Mouse (Mus musculus): ENCODE data around the gene Tmem30b. TPM values are rescaled to one million over a fixed set of nuclear protein-coding genes. Genes with fewer than 3 reads are reported as not detected.
A peak's percentile ranks its signal among the peaks of the same experiment; 100 is the strongest.

Gene Tmem30b
- polyA plus RNA-seq, 1 experiment = not detected

- no peaks in the 10 kb centered on the region for H3K36me3 ChIP-seq (ENCODE audit: control insufficient read depth, insufficient read depth)
- H3ac ChIP-seq (ENCODE audit: control insufficient read depth, insufficient read length) = no peak overlapping the region
- no peak overlapping the region for H3K4me2 ChIP-seq (ENCODE audit: low read depth)
- TF ChIP-seq POLR2A (IDR thresholded peaks at IDR 0.05; ENCODE audit: insufficient read length, low read depth) = no peak
- TF ChIP-seq MYOG (IDR thresholded peaks at IDR 0.05; ENCODE audit: control insufficient read depth in 1 of 3, insufficient read depth in 1 of 3, insufficient read length in 2 of 3, low read depth in 2 of 3) = no peak
- no peak for TF ChIP-seq POLR2AphosphoS2 (IDR thresholded peaks at IDR 0.05; ENCODE audit: insufficient read length, low read depth)
- no peak for TF ChIP-seq MYOD1 (IDR thresholded peaks at IDR 0.05; ENCODE audit: control insufficient read depth in 1 of 3, insufficient read length in 2 of 3, low read depth in 2 of 3)
- TF ChIP-seq CEBPB (IDR thresholded peaks at IDR 0.05; ENCODE audit: insufficient read depth, poor library complexity, severe bottlenecking) = no peak
- no peak for TF ChIP-seq MAX (IDR thresholded peaks at IDR 0.05; ENCODE audit: low read depth)
- no peak for TF ChIP-seq E2F4 (IDR thresholded peaks at IDR 0.05; ENCODE audit: insufficient read depth)
- TF ChIP-seq TCF3 (IDR thresholded peaks at IDR 0.05; ENCODE audit: insufficient read length, low read depth) = no peak
- TF ChIP-seq SRF (IDR thresholded peaks at IDR 0.05; ENCODE audit: control insufficient read depth, insufficient read length, low read depth) = no peak
- H3K79me2 ChIP-seq (ENCODE audit: control insufficient read depth, insufficient read depth) = no peaks in the 10 kb centered on the region
- no peaks in the 10 kb centered on the region for H3K27me3 ChIP-seq (ENCODE audit: control insufficient read depth, insufficient read depth, insufficient read length)
- no peak overlapping the region for H3K4me3 ChIP-seq
These were observed 29.0 kb downstream of the Tmem30b start for GRCm38 (mm10) chr12:73517022-73517709.

- TF ChIP-seq USF1 (IDR thresholded peaks at IDR 0.05; ENCODE audit: low read depth) (no peak), REST (IDR thresholded peaks at IDR 0.05; ENCODE audit: insufficient read depth, insufficient read length) (no peak), SRF (IDR thresholded peaks at IDR 0.05; ENCODE audit: control insufficient read depth, insufficient read length, low read depth) (no peak), E2F4 (IDR thresholded peaks at IDR 0.05; ENCODE audit: insufficient read depth) (no peak), POLR2AphosphoS2 (IDR thresholded peaks at IDR 0.05; ENCODE audit: insufficient read length, low read depth) (no peak), MYOG (IDR thresholded peaks at IDR 0.05; ENCODE audit: control insufficient read depth in 1 of 3, insufficient read depth in 1 of 3, insufficient read length in 2 of 3, low read depth in 2 of 3) (no peak), POLR2A (IDR thresholded peaks at IDR 0.05; ENCODE audit: insufficient read length, low read depth) (no peak), TCF12 (IDR thresholded peaks at IDR 0.05; ENCODE audit: insufficient read depth, poor library complexity, severe bottlenecking) (no peak), MAX (IDR thresholded peaks at IDR 0.05; ENCODE audit: low read depth) (no peak), TCF3 (IDR thresholded peaks at IDR 0.05; ENCODE audit: insufficient read length, low read depth) (no peak), CEBPB (IDR thresholded peaks at IDR 0.05; ENCODE audit: insufficient read depth, poor library complexity, severe bottlenecking) (no peak), MYOD1 (IDR thresholded peaks at IDR 0.05; ENCODE audit: control insufficient read depth in 1 of 3, insufficient read length in 2 of 3, low read depth in 2 of 3) (no peak)
- Histone ChIP-seq H3ac (ENCODE audit: control insufficient read depth, insufficient read length) (no peak overlapping the region), H3K79me2 (ENCODE audit: control insufficient read depth, insufficient read depth) (no peaks in the 10 kb centered on the region), H3K4me3 (no peak overlapping the region), H3K27me3 (ENCODE audit: control insufficient read depth, insufficient read depth, insufficient read length) (no peaks in the 10 kb centered on the region), H3K4me2 (ENCODE audit: low read depth) (no peak overlapping the region), H3K36me3 (ENCODE audit: control insufficient read depth, insufficient read depth) (no peaks in the 10 kb centered on the region)
These were observed 29.7 kb downstream of the Tmem30b start for GRCm38 (mm10) chr12:73516516-73516915.

GRCm38 (mm10) chr12:73514722-73515121 lies 31.5 kb downstream of the Tmem30b start:
- H3ac ChIP-seq (ENCODE audit: control insufficient read depth, insufficient read length) = no peak overlapping the region

DNA sequence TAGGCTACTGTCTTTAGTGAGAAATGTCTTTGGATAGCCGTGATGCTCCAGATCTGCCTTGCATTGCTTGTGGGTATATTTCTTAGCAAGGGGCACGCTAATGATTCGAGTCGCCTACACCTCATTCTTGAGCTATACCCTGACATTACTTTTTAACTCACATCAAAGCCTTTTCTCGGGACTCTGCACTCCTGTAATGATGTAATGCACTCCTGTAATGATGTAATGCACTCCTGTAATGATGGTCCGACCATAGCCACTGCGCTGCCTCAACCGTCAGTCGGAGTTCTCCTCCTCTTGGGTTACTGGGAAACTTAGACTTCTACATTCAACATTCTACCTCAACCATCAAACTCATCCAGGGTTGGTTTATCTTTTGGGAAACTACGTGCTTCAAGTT lies 32.2 kb downstream of the Tmem30b start:
- Histone ChIP-seq H3K36me3 (ENCODE audit: control insufficient read depth, insufficient read depth) (no peaks in the 10 kb centered on the region), H3K27me3 (ENCODE audit: control insufficient read depth, insufficient read depth, insufficient read length) (no peaks in the 10 kb centered on the region)

More at GRCm38 (mm10) chr12:73514722-73515121, 31.5 kb downstream of the Tmem30b start:
- no peaks in the 10 kb centered on the region for H3K79me2 ChIP-seq (ENCODE audit: control insufficient read depth, insufficient read depth)
- H3K4me3 ChIP-seq = no peak overlapping the region
- H3K4me2 ChIP-seq (ENCODE audit: low read depth) = peak overlapping the region; percentile 45
- H3K36me3 ChIP-seq (ENCODE audit: control insufficient read depth, insufficient read depth) = no peaks in the 10 kb centered on the region
- TF ChIP-seq TCF12 (IDR thresholded peaks at IDR 0.05; ENCODE audit: insufficient read depth, poor library complexity, severe bottlenecking) = peak; percentile 18
- TF ChIP-seq MYOG (IDR thresholded peaks at IDR 0.05; ENCODE audit: control insufficient read depth in 1 of 3, insufficient read depth in 1 of 3, insufficient read length in 2 of 3, low read depth in 2 of 3) = peak in 2 of 3 experiments; percentile 24 to 80
- peak in 2 of 3 experiments; percentile 49 to 69 for TF ChIP-seq MYOD1 (IDR thresholded peaks at IDR 0.05; ENCODE audit: control insufficient read depth in 1 of 3, insufficient read length in 2 of 3, low read depth in 2 of 3)
- TF ChIP-seq MAX (IDR thresholded peaks at IDR 0.05; ENCODE audit: low read depth) = no peak
- H3K27me3 ChIP-seq (ENCODE audit: control insufficient read depth, insufficient read depth, insufficient read length) = no peaks in the 10 kb centered on the region

GRCm38 (mm10) chr12:73511467-73512047 lies 34.6 kb downstream of the Tmem30b start:
- TF ChIP-seq POLR2AphosphoS2 (IDR thresholded peaks at IDR 0.05; ENCODE audit: insufficient read length, low read depth) = no peak
- TF ChIP-seq MYOG (IDR thresholded peaks at IDR 0.05; ENCODE audit: control insufficient read depth in 1 of 3, insufficient read depth in 1 of 3, insufficient read length in 2 of 3, low read depth in 2 of 3) = no peak
- TF ChIP-seq USF1 (IDR thresholded peaks at IDR 0.05; ENCODE audit: low read depth) = no peak
- no peak for TF ChIP-seq MAX (IDR thresholded peaks at IDR 0.05; ENCODE audit: low read depth)
- no peak for TF ChIP-seq CEBPB (IDR thresholded peaks at IDR 0.05; ENCODE audit: insufficient read depth, poor library complexity, severe bottlenecking)
- no peak for TF ChIP-seq SRF (IDR thresholded peaks at IDR 0.05; ENCODE audit: control insufficient read depth, insufficient read length, low read depth)
- no peak for TF ChIP-seq MYOD1 (IDR thresholded peaks at IDR 0.05; ENCODE audit: control insufficient read depth in 1 of 3, insufficient read length in 2 of 3, low read depth in 2 of 3)
- TF ChIP-seq REST (IDR thresholded peaks at IDR 0.05; ENCODE audit: insufficient read depth, insufficient read length) = no peak
- H3K79me2 ChIP-seq (ENCODE audit: control insufficient read depth, insufficient read depth) = no peaks in the 10 kb centered on the region
- no peaks in the 10 kb centered on the region for H3K36me3 ChIP-seq (ENCODE audit: control insufficient read depth, insufficient read depth)
- H3ac ChIP-seq (ENCODE audit: control insufficient read depth, insufficient read length) = no peak overlapping the region
- H3K4me3 ChIP-seq = no peak overlapping the region
- no peak overlapping the region for H3K4me2 ChIP-seq (ENCODE audit: low read depth)
- H3K27me3 ChIP-seq (ENCODE audit: control insufficient read depth, insufficient read depth, insufficient read length) = no peaks in the 10 kb centered on the region

More for the DNA sequence above, 32.2 kb downstream of the Tmem30b start:
- H3K4me2 ChIP-seq (ENCODE audit: low read depth) = no peak overlapping the region
- H3K79me2 ChIP-seq (ENCODE audit: control insufficient read depth, insufficient read depth) = no peaks in the 10 kb centered on the region
- H3ac ChIP-seq (ENCODE audit: control insufficient read depth, insufficient read length) = no peak overlapping the region
- no peak for TF ChIP-seq TCF3 (IDR thresholded peaks at IDR 0.05; ENCODE audit: insufficient read length, low read depth)
- TF ChIP-seq POLR2AphosphoS2 (IDR thresholded peaks at IDR 0.05; ENCODE audit: insufficient read length, low read depth) = no peak
- TF ChIP-seq POLR2A (IDR thresholded peaks at IDR 0.05; ENCODE audit: insufficient read length, low read depth) = no peak
- no peak overlapping the region for H3K4me3 ChIP-seq

All from myocyte (in vitro differentiated cells).